Comparison of ENCODE assay signal across 1 mouse cellular context in genomic region chr7:45386077-45386476, GRCm38 (mm10).
A peak's percentile ranks its signal among the peaks of the same experiment; 100 is the strongest.
TF ChIP-seq lines count a peak whose summit lies in the region.

No protein-coding gene starts in this region.

TF ChIP-seq in MEL, 35 proteins besides CTCF, POLR2A, EP300 and RAD21:
- TF ChIP-seq MYC (IDR thresholded peaks at IDR 0.05; ENCODE audit: low read depth, low read length), result 0 out of 2 replicates have a peak, but pooled peaks have one; percentile 18
- no peak for TF ChIP-seq KAT2A (conservative IDR thresholded peaks at IDR 0.05; ENCODE audit: low read depth, low read length)
- TF ChIP-seq GABPA (IDR thresholded peaks at IDR 0.05; ENCODE audit: low read depth, low read length), result no peak
- no peak for TF ChIP-seq MXI1 (IDR thresholded peaks at IDR 0.05; ENCODE audit: low read depth, low read length)
- peak; percentile 44; the same call in 1 of the 2 replicates for TF ChIP-seq USF1 (IDR thresholded peaks at IDR 0.05; ENCODE audit: low read depth, low read length)
- TF ChIP-seq UBTF (IDR thresholded peaks at IDR 0.05; ENCODE audit: borderline replicate concordance, insufficient read depth, low read depth, low read length), result no peak
- peak; percentile 35; the same call in 1 of the 2 replicates for TF ChIP-seq MAX (IDR thresholded peaks at IDR 0.05; ENCODE audit: low read length)
- TF ChIP-seq RCOR1 (IDR thresholded peaks at IDR 0.05; ENCODE audit: low read depth, low read length), result no peak
